Mouse (Mus musculus) hindbrain, embryonic 14.5 days (tissue): ENCODE measurements at regions not wholly inside any gene's neighbourhood (a gene's known extent, or its start where the extent isn't known, plus 50 kb on each side); places are given as distances from the start of the nearest gene placed in this dataset.

Experiments
- ATAC-seq: fragments of 200-750 bp; cut with Nextera tagmentation; 2 replicates; pipeline ENCODE4 v1.8.0; 2017; ENCODE audit warnings: moderate number of reproducible peaks, mild to moderate bottlenecking, moderate TSS enrichment, moderate library complexity; ENCODE audit not compliant: low FRiP score
- DNase-seq: peaks from one replicate; pipeline ENCODE4 v3.0.0-alpha.2; 2015; ENCODE audit warnings: low spot score
- H3K27ac ChIP-seq: fragments of 300-500 bp; sonication (generic); 2 replicates; pipeline ENCODE4 v1.5.1; 2014; ENCODE audit warnings: mild to moderate bottlenecking, moderate library complexity
- H3K27me3 ChIP-seq: fragments of 300-500 bp; sonication (generic); 2 replicates; pipeline ENCODE4 v1.6.1; 2014; ENCODE audit warnings: mild to moderate bottlenecking, low read length, mixed read lengths; ENCODE audit not compliant: control insufficient read depth, insufficient read depth
- H3K36me3 ChIP-seq: fragments of 300-500 bp; sonication (generic); replicated peaks from 2 replicates; pipeline ENCODE4 v1.6.1; 2014; ENCODE audit not compliant: control insufficient read depth, insufficient read depth
- H3K4me1 ChIP-seq: fragments of 300-500 bp; sonication (generic); replicated peaks from 2 replicates; pipeline ENCODE4 v1.6.1; 2014; ENCODE audit warnings: antibody characterized with exemption, low read length, mixed read lengths; ENCODE audit not compliant: control insufficient read depth, insufficient read depth
- H3K4me2 ChIP-seq: fragments of 300-500 bp; sonication (generic); replicated peaks from 2 replicates; pipeline ENCODE4 v1.6.1; 2014; ENCODE audit warnings: mild to moderate bottlenecking, moderate library complexity
- H3K4me3 ChIP-seq: fragments of 300-500 bp; sonication (generic); replicated peaks from 2 replicates; pipeline ENCODE4 v1.5.1; 2014; ENCODE audit warnings: mild to moderate bottlenecking, low read length
- H3K9ac ChIP-seq: fragments of 300-500 bp; sonication (generic); 2 replicates; pipeline ENCODE4 v1.6.1; 2014
- H3K9me3 ChIP-seq: fragments of 300-500 bp; sonication (generic); 2 replicates; pipeline ENCODE4 v1.6.1; 2016; ENCODE audit warnings: low read length; ENCODE audit not compliant: control insufficient read depth
- WGBS: fragments of 180-500 bp; shearing (Covaris S2); extraction: QIAGEN DNeasy Blood & Tissue Kit; methylation state at CpG from one replicate; pipeline ENCODE4 v1.1.7; 2014; 5-methylcytosine and 5-hydroxymethylcytosine counted together

DNA sequence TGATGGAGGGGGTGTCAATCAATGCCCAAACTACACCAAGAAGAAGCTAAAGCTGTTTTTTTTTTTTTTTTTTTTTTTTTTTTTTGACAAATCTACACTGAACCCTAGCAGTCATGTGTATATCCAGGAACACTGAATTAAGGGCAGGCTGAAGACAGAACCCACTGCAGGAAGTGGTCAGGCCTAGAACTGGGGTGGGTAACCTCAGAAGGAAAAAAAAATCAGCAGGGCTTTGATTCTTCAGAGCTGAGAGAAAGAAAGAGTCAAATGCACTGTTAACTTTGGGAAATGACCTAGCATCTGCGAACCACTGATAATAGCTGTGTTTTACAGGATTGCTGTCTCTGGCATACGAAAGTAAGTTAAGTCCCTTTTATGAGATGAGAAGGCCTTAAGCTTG lies 78.3 kb upstream of the Mast4 start:
- Histone ChIP-seq H3K4me1 (no peaks in the 10 kb centered on the region), H3K9me3 (no peaks in the 10 kb centered on the region), H3K4me2 (no peak overlapping the region), H3K36me3 (no peaks in the 10 kb centered on the region), H3K27me3 (no peaks in the 10 kb centered on the region), H3K27ac (no peak overlapping the region), H3K9ac (no peak overlapping the region), H3K4me3 (no peak overlapping the region)
- WGBS, result 100% methylated on average over 2 of the region's 2 CpGs
- ATAC-seq (no peak), DNase-seq (no peak)

DNA sequence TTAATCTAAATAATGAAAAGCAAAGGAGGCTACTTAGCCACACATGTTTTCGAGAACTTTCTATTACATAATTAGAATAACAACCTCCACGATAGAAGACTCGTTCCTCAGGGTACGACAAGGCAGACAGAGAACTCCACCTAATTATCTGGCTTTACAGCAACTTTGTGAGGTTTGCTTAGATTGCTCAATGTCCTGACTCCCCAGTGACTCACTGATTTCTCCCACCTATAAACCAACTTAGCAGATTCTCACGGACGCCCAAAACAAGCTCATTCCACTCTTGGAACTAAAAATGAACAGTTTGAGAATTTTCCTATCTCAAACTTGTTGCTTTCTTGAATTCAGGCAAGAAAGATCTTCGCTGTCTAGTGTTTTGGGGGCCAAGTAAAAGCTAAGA lies 75.0 kb upstream of the Mast4 start:
- no peaks in the 10 kb centered on the region for H3K36me3 ChIP-seq
- H3K4me3 ChIP-seq, result no peak overlapping the region
- no peaks in the 10 kb centered on the region for H3K27me3 ChIP-seq
- H3K4me1 ChIP-seq, result no peaks in the 10 kb centered on the region
- no peak overlapping the region for H3K27ac ChIP-seq
- no peak overlapping the region for H3K9ac ChIP-seq
- no peak for DNase-seq
- no peak overlapping the region for H3K4me2 ChIP-seq
- H3K9me3 ChIP-seq, result no peaks in the 10 kb centered on the region
- ATAC-seq, result no peak
- 88% methylated on average over 7 of the region's 7 CpGs for WGBS

DNA sequence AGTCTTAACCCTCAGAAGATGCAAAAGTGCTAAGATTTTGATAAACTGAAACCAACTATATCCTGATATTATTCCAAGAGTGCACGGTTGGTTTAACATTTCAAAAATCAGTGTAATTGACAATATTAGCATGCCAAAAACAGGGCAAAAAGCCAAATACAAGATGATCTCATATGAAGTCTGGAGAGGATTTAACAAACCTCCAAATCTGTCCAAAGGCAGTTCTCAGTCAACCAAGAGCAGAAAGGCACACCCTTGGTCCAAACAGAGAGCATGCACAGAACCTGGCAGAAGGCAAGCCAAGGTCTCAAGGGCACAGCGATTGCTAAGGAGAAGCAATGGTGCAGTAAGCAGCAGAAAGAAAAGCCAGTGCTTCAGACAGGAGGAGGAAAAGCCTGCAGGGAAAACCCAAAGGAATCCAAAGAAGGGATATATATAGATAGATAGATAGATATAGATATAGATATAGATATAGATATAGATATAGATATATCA lies 62.3 kb upstream of the Mast4 start:
- no peak for DNase-seq
- ATAC-seq, result no peak
- WGBS, result 93% methylated on average over 2 of the region's 2 CpGs
- Histone ChIP-seq H3K27me3 (no peaks in the 10 kb centered on the region), H3K4me1 (no peaks in the 10 kb centered on the region), H3K9me3 (no peaks in the 10 kb centered on the region), H3K4me2 (no peak overlapping the region), H3K27ac (no peak overlapping the region), H3K9ac (no peak overlapping the region), H3K4me3 (no peak overlapping the region), H3K36me3 (no peaks in the 10 kb centered on the region)

DNA sequence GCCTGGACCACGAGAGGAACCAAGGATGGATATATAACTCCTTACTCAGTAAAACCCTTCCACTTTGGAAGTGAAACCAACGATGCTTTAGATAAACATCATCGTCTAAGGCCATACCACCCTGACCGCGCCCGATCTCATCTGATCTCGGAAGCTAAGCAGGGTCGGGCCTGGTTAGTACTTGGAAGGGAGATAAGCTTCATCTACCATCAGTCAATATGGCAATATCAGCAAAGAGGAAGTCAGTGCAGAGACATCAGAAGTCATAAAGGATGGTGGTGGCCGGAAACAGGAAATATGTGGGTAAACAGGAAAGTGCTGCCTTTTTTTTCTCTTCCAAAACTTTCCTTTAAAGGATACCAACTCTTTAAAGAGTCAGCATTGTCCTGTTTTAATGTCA lies 61.8 kb upstream of the Mast4 start:
- Histone ChIP-seq H3K36me3 (no peaks in the 10 kb centered on the region), H3K9ac (no peak overlapping the region), H3K27ac (no peak overlapping the region), H3K4me1 (no peaks in the 10 kb centered on the region), H3K4me2 (no peak overlapping the region), H3K9me3 (no peaks in the 10 kb centered on the region), H3K4me3 (no peak overlapping the region), H3K27me3 (no peaks in the 10 kb centered on the region)
- ATAC-seq (no peak), DNase-seq (no peak)
- WGBS, result 93% methylated on average over 9 of the region's 9 CpGs

DNA sequence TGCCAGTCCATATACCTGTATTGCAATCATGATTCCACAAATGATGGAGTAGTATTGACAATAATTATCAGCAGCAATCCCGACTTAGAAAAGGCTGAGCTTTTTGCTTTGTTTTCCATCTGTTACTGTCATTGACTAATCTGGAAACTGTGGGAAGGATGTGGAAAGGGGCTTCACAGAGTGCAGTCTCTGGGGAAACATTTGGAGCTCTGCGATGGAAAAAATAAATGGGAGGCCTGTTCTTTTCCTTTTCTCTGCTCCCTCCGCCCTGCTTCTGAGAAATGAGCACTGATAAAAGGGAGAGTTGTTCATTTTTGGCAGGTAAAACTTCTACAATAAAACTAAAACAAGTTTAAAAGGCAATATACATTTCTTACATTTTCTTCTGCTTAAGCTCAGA lies 58.3 kb upstream of the Mast4 start:
- Histone ChIP-seq H3K9ac (no peak overlapping the region), H3K36me3 (no peaks in the 10 kb centered on the region), H3K27ac (no peak overlapping the region), H3K4me2 (no peak overlapping the region), H3K27me3 (no peaks in the 10 kb centered on the region), H3K4me3 (no peak overlapping the region), H3K9me3 (no peaks in the 10 kb centered on the region), H3K4me1 (no peaks in the 10 kb centered on the region)
- 83% methylated on average over 3 of the region's 3 CpGs for WGBS
- DNase-seq, result no peak
- no peak for ATAC-seq

DNA sequence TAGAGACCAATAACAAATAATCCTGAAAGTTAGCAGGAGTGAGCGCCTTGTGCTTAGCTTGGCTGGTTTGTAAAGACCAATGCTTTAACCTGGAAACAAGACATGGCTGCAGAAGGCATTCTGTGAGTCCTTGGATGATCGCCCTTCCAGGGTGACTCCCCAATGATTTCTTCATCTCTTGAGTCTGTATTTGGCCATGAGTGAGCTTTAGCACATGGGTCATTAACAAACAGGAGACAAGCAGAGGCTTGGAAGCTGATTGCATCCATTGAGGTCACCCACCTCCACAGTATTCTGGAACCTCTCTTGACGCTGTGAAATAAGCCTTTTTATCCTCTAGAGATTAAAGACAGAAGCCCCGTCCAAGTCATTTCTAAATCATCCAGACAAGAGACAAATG lies 57.1 kb upstream of the Mast4 start:
- WGBS, result 87% methylated on average over 4 of the region's 4 CpGs
- Histone ChIP-seq H3K4me1 (no peaks in the 10 kb centered on the region), H3K4me2 (no peak overlapping the region), H3K4me3 (no peak overlapping the region), H3K27me3 (no peaks in the 10 kb centered on the region), H3K36me3 (no peaks in the 10 kb centered on the region), H3K9me3 (no peaks in the 10 kb centered on the region), H3K9ac (no peak overlapping the region), H3K27ac (no peak overlapping the region)
- ATAC-seq (no peak), DNase-seq (no peak)

DNA sequence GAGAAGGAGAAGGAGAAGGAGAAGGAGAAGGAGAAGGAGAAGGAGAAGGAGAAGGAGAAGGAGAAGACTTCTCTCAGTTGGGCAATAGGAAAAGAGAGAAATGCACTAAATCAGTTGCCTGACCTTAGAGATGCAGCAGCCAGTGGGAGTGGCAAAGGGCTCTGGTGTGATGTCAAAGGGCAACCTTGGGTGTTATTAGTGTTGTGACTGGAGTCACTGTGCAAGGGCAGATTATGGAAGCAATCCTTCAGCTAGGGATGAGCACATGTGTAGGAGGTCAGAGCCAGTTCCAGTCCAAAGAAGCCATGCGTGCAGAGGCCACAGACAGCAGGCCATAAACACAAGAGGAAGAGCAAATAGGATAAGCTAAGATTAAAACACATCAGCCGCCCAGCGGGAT lies 56.7 kb upstream of the Mast4 start:
- WGBS, result 87% methylated on average over 3 of the region's 3 CpGs
- no peak overlapping the region for H3K27ac ChIP-seq

DNA sequence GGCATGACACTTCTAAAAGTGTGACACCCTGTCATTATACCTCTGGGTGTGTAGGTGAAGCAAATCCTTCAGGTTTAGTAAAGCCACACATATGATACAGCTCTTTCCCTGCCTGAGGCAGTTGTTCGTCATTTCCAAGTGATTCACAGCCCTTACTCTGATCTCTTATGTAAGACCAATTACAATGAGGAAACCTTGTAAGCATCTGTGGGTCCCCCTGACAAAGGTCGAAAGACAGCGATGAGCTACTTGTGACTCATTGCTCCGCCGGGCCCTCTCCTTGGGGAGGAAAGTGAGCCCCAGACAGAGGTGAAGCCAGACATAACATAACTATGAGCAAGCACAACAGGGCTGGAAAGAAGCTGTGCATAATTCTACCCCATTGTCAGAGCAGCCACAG lies 52.7 kb upstream of the Mast4 start:
- Histone ChIP-seq H3K4me2 (no peak overlapping the region), H3K4me3 (no peak overlapping the region), H3K9ac (no peak overlapping the region), H3K27ac (no peak overlapping the region), H3K9me3 (no peaks in the 10 kb centered on the region), H3K36me3 (no peaks in the 10 kb centered on the region), H3K4me1 (no peaks in the 10 kb centered on the region), H3K27me3 (no peaks in the 10 kb centered on the region)
- WGBS, result 93% methylated on average over 5 of the region's 5 CpGs
- DNase-seq (no peak), ATAC-seq (no peak)

More for the DNA sequence above, 56.7 kb upstream of the Mast4 start:
- DNase-seq (no peak), ATAC-seq (no peak)
- Histone ChIP-seq H3K4me3 (no peak overlapping the region), H3K36me3 (no peaks in the 10 kb centered on the region), H3K9me3 (no peaks in the 10 kb centered on the region), H3K4me2 (no peak overlapping the region), H3K9ac (no peak overlapping the region), H3K27me3 (no peaks in the 10 kb centered on the region), H3K4me1 (no peaks in the 10 kb centered on the region)
